Mouse (Mus musculus): ENCODE data around the gene Ccl20. TPM values are rescaled to one million over a fixed set of nuclear protein-coding genes. Genes with fewer than 3 reads are reported as not detected.

Ccl20 gene
- not detected for polyA plus RNA-seq (2012; fragmentation: generic; extraction: Trizol)

DNA sequence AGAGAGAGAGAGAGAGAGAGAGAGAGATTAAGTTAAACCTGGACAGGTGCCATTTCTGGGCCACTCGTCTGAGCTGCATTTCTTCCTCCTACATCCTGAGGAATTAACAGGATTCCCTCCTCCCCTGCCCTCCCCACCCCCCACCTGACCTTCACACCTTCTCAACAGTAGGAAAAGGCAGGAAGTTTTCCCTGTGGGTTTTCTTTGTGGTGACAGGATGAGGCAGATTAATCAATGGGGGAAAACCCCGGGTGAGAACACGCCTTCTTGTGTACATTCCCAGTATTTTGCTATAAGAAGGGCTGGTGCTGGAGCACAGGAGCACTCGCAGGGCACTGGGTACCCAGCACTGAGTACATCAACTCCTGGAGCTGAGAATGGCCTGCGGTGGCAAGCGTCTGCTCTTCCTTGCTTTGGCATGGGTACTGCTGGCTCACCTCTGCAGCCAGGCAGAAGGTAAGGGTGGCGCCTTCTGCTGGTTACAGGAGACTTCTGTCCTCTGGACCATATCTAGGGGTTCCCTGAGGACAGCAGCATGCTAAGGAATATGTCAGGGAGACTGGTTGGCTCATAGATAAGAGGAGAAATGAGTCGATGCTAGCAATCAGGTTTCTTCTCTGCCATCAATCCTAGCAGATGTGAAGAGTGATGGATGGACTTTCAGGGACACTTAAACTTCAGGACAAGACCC lies at the start of gene Ccl20:
Gene Ccl20, plus strand, starts transcription at position 320 of the 691 bp plus-strand sequence.

DNA sequence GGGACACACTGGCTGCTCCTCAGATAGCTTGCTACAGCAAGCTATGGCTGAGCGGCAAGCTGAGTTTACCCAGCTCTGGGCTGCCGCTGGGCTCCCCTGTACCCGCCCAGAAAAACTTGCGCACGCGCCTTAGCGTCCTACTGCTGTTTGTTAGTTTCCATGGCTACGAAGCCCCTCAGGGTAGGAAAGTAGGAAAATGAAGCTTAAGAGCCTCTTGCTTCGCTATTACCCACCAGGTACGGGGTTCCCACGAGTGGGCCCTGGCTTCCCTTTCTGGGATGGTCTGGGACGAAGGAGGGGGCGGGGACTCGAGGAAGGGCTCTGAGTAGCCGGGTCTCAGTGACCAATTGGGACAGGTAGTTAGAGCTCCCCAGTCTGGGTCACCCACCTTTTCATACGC lies 43.0 kb downstream of the Ccl20 start, which contains the start of gene Daw1:
Gene Daw1, plus strand, starts transcription at position 150 of the 400 bp plus-strand sequence.

Other genes with a start within 250 kb of the Ccl20 start
- gene A030005L19Rik, start 203.4 kb upstream of the Ccl20 start, polyA plus RNA-seq (2012; fragmentation: generic; extraction: Trizol): not detected
- not detected for gene A030014E15Rik, start 191.8 kb upstream of the Ccl20 start, polyA plus RNA-seq (2012; fragmentation: generic; extraction: Trizol)
- not detected for gene Gm6217, start 185.4 kb upstream of the Ccl20 start, polyA plus RNA-seq (2012; fragmentation: generic; extraction: Trizol)
- gene A030003K21Rik, start 173.4 kb upstream of the Ccl20 start, polyA plus RNA-seq (2012; fragmentation: generic; extraction: Trizol): not detected
- not detected for gene Gm7544, start 160.8 kb upstream of the Ccl20 start, polyA plus RNA-seq (2012; fragmentation: generic; extraction: Trizol)
- gene Gm47955, start 156.5 kb upstream of the Ccl20 start, polyA plus RNA-seq (2012; fragmentation: generic; extraction: Trizol): not detected
- gene Gm47959, start 116.2 kb upstream of the Ccl20 start, polyA plus RNA-seq (2012; fragmentation: generic; extraction: Trizol): not detected
- gene Slc19a3, start 78.3 kb upstream of the Ccl20 start, polyA plus RNA-seq (2012; fragmentation: generic; extraction: Trizol): not detected
- gene Krtap28-10, start 74.3 kb upstream of the Ccl20 start, polyA plus RNA-seq (2012; fragmentation: generic; extraction: Trizol): not detected
- not detected for gene Gm47969, start 71.8 kb upstream of the Ccl20 start, polyA plus RNA-seq (2012; fragmentation: generic; extraction: Trizol)
- gene A030005K14Rik, start 57.4 kb upstream of the Ccl20 start, polyA plus RNA-seq (2012; fragmentation: generic; extraction: Trizol): not detected
- gene Krtap28-13, start 55.8 kb upstream of the Ccl20 start, polyA plus RNA-seq (2012; fragmentation: generic; extraction: Trizol): not detected
- not detected for gene Daw1, start 43.0 kb downstream of the Ccl20 start, polyA plus RNA-seq (2012; fragmentation: generic; extraction: Trizol)